Mouse (Mus musculus): ENCODE data around the gene Art2b.

- no peak for TF ChIP-seq POLR2A (IDR thresholded peaks at IDR 0.05; ENCODE audit: low read depth, low read length)
- TF ChIP-seq BHLHE40 (IDR thresholded peaks at IDR 0.05; ENCODE audit: low read depth, low read length): no peak
- no peak for TF ChIP-seq KAT2A (IDR thresholded peaks at IDR 0.05; ENCODE audit: insufficient replicate concordance, low read length)
- no peak for TF ChIP-seq EP300 (IDR thresholded peaks at IDR 0.05; ENCODE audit: low read length)
- no peak for TF ChIP-seq CTCF (conservative IDR thresholded peaks at IDR 0.05 in 1 of 2, IDR thresholded peaks at IDR 0.05 in 1 of 2; ENCODE audit: low read depth in 2 of 2, low read length in 2 of 2)
- TF ChIP-seq SMC3 (IDR thresholded peaks at IDR 0.05; ENCODE audit: low read depth, low read length): no peak
- no peak for TF ChIP-seq USF1 (IDR thresholded peaks at IDR 0.05; ENCODE audit: low read depth, low read length)
- no peak for TF ChIP-seq HCFC1 (IDR thresholded peaks at IDR 0.05; ENCODE audit: low read depth, low read length)
- no peak for TF ChIP-seq GABPA (IDR thresholded peaks at IDR 0.05; ENCODE audit: insufficient replicate concordance, low read depth, low read length)
- TF ChIP-seq ZKSCAN1 (IDR thresholded peaks at IDR 0.05; ENCODE audit: borderline replicate concordance, low read depth, low read length): no peak
- no peak for TF ChIP-seq ELF1 (IDR thresholded peaks at IDR 0.05; ENCODE audit: low read depth, low read length)
- TF ChIP-seq NELFE (IDR thresholded peaks at IDR 0.05; ENCODE audit: low read depth, low read length): no peak
- no peak for TF ChIP-seq MAX (IDR thresholded peaks at IDR 0.05; ENCODE audit: low read length)
Observed at GRCm38 (mm10) chr7:101535102-101535501, 50.3 kb downstream of the Art2b start.
